Mouse (Mus musculus) midbrain, postnatal 0 days (tissue): ENCODE measurements around the gene Heg1. TPM values are rescaled to one million over a fixed set of nuclear protein-coding genes. Genes with fewer than 3 reads are reported as not detected.

ENCODE experiments used
- ATAC-seq: fragments of 200-750 bp; cut with Nextera tagmentation; 2 replicates; pipeline ENCODE4 v1.8.0; 2017; ENCODE audit warnings: moderate number of reproducible peaks, mild to moderate bottlenecking, moderate TSS enrichment, moderate library complexity; ENCODE audit not compliant: low FRiP score
- DNase-seq: peaks from one replicate; pipeline ENCODE4 v3.0.0-alpha.2; 2015; ENCODE audit warnings: low spot score
- H3K27ac ChIP-seq: fragments of 300-500 bp; sonication (generic); 2 replicates; pipeline ENCODE4 v1.5.1; 2014; ENCODE audit warnings: low read depth, mild to moderate bottlenecking, low read length, mixed read lengths
- H3K27me3 ChIP-seq: fragments of 300-500 bp; sonication (generic); 2 replicates; pipeline ENCODE4 v1.6.1; 2014; ENCODE audit warnings: low read length, control low read depth, mixed read lengths; ENCODE audit not compliant: insufficient read depth
- H3K36me3 ChIP-seq: fragments of 300-500 bp; sonication (generic); 2 replicates; pipeline ENCODE4 v1.6.1; 2014; ENCODE audit warnings: low read length, control low read depth, mixed read lengths; ENCODE audit not compliant: insufficient read depth
- H3K4me1 ChIP-seq: fragments of 300-500 bp; sonication (generic); 2 replicates; pipeline ENCODE4 v1.6.1; 2014; ENCODE audit warnings: mild to moderate bottlenecking, control low read depth, antibody characterized with exemption, low read length, mixed read lengths; ENCODE audit not compliant: insufficient read depth
- H3K4me2 ChIP-seq: fragments of 300-500 bp; sonication (generic); 2 replicates; pipeline ENCODE4 v1.6.1; 2014; ENCODE audit warnings: low read depth, mild to moderate bottlenecking, low read length, mixed read lengths; ENCODE audit not compliant: poor library complexity, severe bottlenecking
- H3K4me3 ChIP-seq: fragments of 300-500 bp; sonication (generic); 2 replicates; pipeline ENCODE4 v1.5.1; 2014; ENCODE audit warnings: low read depth, mild to moderate bottlenecking, low read length, moderate library complexity
- H3K9ac ChIP-seq: fragments of 300-500 bp; sonication (generic); replicated peaks from 2 replicates; pipeline ENCODE4 v1.6.1; 2014; ENCODE audit warnings: mild to moderate bottlenecking, low read length, moderate library complexity, mixed read lengths; ENCODE audit not compliant: poor library complexity, severe bottlenecking
- H3K9me3 ChIP-seq: fragments of 300-500 bp; sonication (generic); 2 replicates; pipeline ENCODE4 v1.6.1; 2016; ENCODE audit warnings: low read length, control low read depth
- CTCF ChIP-seq: IDR thresholded peaks from 2 replicates; pipeline ENCODE4 v1.5.1; 2016; ENCODE audit warnings: antibody characterized with exemption, mild to moderate bottlenecking
- WGBS: fragments of 180-500 bp; shearing (Covaris S2); extraction: QIAGEN DNeasy Blood & Tissue Kit; methylation state at CpG from one replicate; pipeline ENCODE4 v1.1.7; 2014; 5-methylcytosine and 5-hydroxymethylcytosine counted together
- polyA plus RNA-seq: library from polyadenylated mRNA; unstranded; fragments of >200 nt; fragmentation: Nextera tagmentation; extraction: Ambion mirVana; gene quantifications from 2 replicates; pipeline ENCODE4 v1.2.1, GENCODE M21; 2015
- total RNA-seq: library from RNA; depleted of rRNA; stranded (reverse); fragments of >200 nt; gene quantifications from 2 replicates; pipeline ENCODE4 v1.2.3, GENCODE M21; 2014

Gene Heg1
- total and polyA plus RNA-seq, 2 experiments from 2014 or later, result 7.2 to 19.5 TPM

DNA sequence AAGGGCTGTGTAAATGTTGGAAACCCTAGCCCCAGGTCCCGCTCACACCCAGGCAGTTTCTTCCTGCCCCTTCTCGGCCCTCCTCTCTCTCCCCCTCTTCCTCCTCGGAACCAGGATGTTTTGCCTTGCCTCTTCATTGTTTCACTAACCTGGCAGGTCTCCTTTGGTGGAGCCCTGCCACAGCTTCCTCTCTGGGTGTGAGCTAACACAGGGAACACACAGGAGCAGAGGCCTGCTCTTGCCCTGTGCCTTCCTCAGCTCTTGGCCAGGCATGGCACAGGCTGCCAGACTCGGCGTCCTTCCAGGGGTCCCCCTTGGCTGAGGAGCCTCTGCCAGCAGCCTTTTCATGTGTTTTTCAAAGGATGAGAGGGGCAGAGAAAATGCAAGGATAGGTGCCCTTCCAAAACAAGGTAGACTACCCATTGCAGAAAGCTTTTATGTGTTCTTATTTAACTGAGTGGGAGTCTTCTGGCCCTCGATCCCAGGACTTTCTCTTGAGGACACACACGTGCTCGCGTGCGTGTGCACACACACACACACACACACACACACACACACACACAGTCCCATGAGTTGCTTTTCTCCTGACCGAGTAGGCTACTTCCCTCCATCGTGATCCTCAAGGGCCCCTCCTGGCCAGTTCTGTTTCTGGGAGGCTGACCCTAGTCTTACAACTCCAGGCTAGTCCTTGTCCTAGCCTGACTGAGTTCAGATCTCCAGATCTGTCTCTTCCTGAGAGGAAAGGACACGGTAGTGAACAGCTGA lies 12.8 kb downstream of the Heg1 start:
- Histone ChIP-seq H3K4me3 (no peak overlapping the region), H3K36me3 (no peaks in the 10 kb centered on the region), H3K9me3 (no peaks in the 10 kb centered on the region), H3K9ac (no peak overlapping the region), H3K27ac (no peak overlapping the region; the same call in 1 of the 2 replicates), H3K4me2 (no peak overlapping the region), H3K4me1 (0 out of 2 replicates have a peak, but pooled peaks cover 5% of the 10 kb centered on the region), H3K27me3 (no peaks in the 10 kb centered on the region)
- TF ChIP-seq CTCF, result no peak
- 53% methylated on average over 13 of the region's 13 CpGs for WGBS
- ATAC-seq (0 out of 2 replicates have a peak, but pooled peaks have one; percentile 36), DNase-seq (peak; percentile 71)

- no peak for TF ChIP-seq CTCF
These were observed 13.6 kb downstream of the Heg1 start for GRCm38 (mm10) chr16:33697576-33698276.

GRCm38 (mm10) chr16:33698277-33698790 lies 14.2 kb downstream of the Heg1 start:
- Histone ChIP-seq H3K9me3 (no peaks in the 10 kb centered on the region), H3K36me3 (no peaks in the 10 kb centered on the region), H3K4me1 (0 out of 2 replicates have a peak, but pooled peaks cover 5% of the 10 kb centered on the region), H3K4me2 (no peak overlapping the region), H3K9ac (no peak overlapping the region), H3K27me3 (no peaks in the 10 kb centered on the region), H3K27ac (no peak overlapping the region), H3K4me3 (no peak overlapping the region)
- 73% methylated on average over 12 of the region's 12 CpGs for WGBS
- no peak for ATAC-seq
- no peak for TF ChIP-seq CTCF
- DNase-seq, result no peak

More at GRCm38 (mm10) chr16:33697576-33698276, 13.6 kb downstream of the Heg1 start:
- no peaks in the 10 kb centered on the region for H3K9me3 ChIP-seq
- H3K4me2 ChIP-seq, result no peak overlapping the region
- 0 out of 2 replicates have a peak, but pooled peaks cover 5% of the 10 kb centered on the region for H3K4me1 ChIP-seq
- DNase-seq (no peak), ATAC-seq (no peak)
- no peaks in the 10 kb centered on the region for H3K36me3 ChIP-seq
- H3K4me3 ChIP-seq, result no peak overlapping the region
- H3K27me3 ChIP-seq, result no peaks in the 10 kb centered on the region
- no peak overlapping the region for H3K9ac ChIP-seq
- 41% methylated on average over 9 of the region's 9 CpGs for WGBS
- no peak overlapping the region for H3K27ac ChIP-seq

- DNase-seq (no peak), ATAC-seq (no peak)
- no peak for TF ChIP-seq CTCF
- Histone ChIP-seq H3K4me1 (peaks cover 5% of the 10 kb centered on the region; the same call in 1 of the 2 replicates), H3K4me3 (no peak overlapping the region), H3K4me2 (no peak overlapping the region), H3K9ac (no peak overlapping the region), H3K27ac (no peak overlapping the region), H3K36me3 (no peaks in the 10 kb centered on the region), H3K27me3 (no peaks in the 10 kb centered on the region), H3K9me3 (no peaks in the 10 kb centered on the region)
- 59% methylated on average over 5 of the region's 5 CpGs for WGBS
These were observed 16.4 kb downstream of the Heg1 start for GRCm38 (mm10) chr16:33700584-33700983.

GRCm38 (mm10) chr16:33701872-33702271 lies 17.7 kb downstream of the Heg1 start:
- Histone ChIP-seq H3K4me2 (no peak overlapping the region), H3K9me3 (no peaks in the 10 kb centered on the region), H3K36me3 (no peaks in the 10 kb centered on the region), H3K27ac (no peak overlapping the region), H3K4me3 (no peak overlapping the region), H3K9ac (no peak overlapping the region), H3K4me1 (peaks cover under 1% of the 10 kb centered on the region; the same call in 1 of the 2 replicates), H3K27me3 (no peaks in the 10 kb centered on the region)
- ATAC-seq (no peak), DNase-seq (no peak)
- 88% methylated on average over 4 of the region's 4 CpGs for WGBS
- no peak for TF ChIP-seq CTCF
